Mouse (Mus musculus) midbrain, embryonic 11.5 days (tissue): ENCODE data around the gene Lrrn2. TPM values are rescaled to one million over a fixed set of nuclear protein-coding genes. Genes with fewer than 3 reads are reported as not detected.
A peak's percentile ranks its signal among the peaks of the same experiment; 100 is the strongest.

Source experiments
- ATAC-seq: fragments of 200-750 bp; cut with Nextera tagmentation; 2 replicates; pipeline ENCODE4 v1.8.0; 2017; ENCODE audit warnings: moderate TSS enrichment, moderate library complexity; ENCODE audit not compliant: low FRiP score
- DNase-seq: peaks from one replicate; pipeline ENCODE4 v3.0.0; 2015; ENCODE audit warnings: low spot score; ENCODE audit errors: missing footprints
- H3K27ac ChIP-seq: fragments of 300-500 bp; sonication (generic); 2 replicates; pipeline ENCODE4 v1.5.1; 2014; ENCODE audit warnings: low read depth, low read length
- H3K27me3 ChIP-seq: fragments of 300-500 bp; sonication (generic); 2 replicates; pipeline ENCODE4 v1.6.1; 2014; ENCODE audit warnings: mild to moderate bottlenecking, low read length, moderate library complexity, mixed read lengths; ENCODE audit not compliant: control insufficient read depth, insufficient read depth
- H3K36me3 ChIP-seq: fragments of 300-500 bp; sonication (generic); 2 replicates; pipeline ENCODE4 v1.6.1; 2014; ENCODE audit warnings: mild to moderate bottlenecking, low read length, moderate library complexity, mixed read lengths; ENCODE audit not compliant: control insufficient read depth, insufficient read depth
- H3K4me1 ChIP-seq: fragments of 300-500 bp; sonication (generic); 2 replicates; pipeline ENCODE4 v1.6.1; 2014; ENCODE audit warnings: low read length; ENCODE audit not compliant: control insufficient read depth, insufficient read depth
- H3K4me2 ChIP-seq: fragments of 300-500 bp; sonication (generic); 2 replicates; pipeline ENCODE4 v1.6.1; 2014; ENCODE audit warnings: mild to moderate bottlenecking, moderate library complexity
- H3K4me3 ChIP-seq: fragments of 300-500 bp; sonication (generic); 2 replicates; pipeline ENCODE4 v1.5.1; 2014; ENCODE audit warnings: low read depth, low read length
- H3K9ac ChIP-seq: fragments of 300-500 bp; sonication (generic); 2 replicates; pipeline ENCODE4 v1.6.1; 2014; ENCODE audit warnings: low read length
- H3K9me3 ChIP-seq: fragments of 300-500 bp; sonication (generic); 2 replicates; pipeline ENCODE4 v1.6.1; 2016; ENCODE audit warnings: low read length; ENCODE audit not compliant: control insufficient read depth
- WGBS: fragments of 180-500 bp; shearing (Covaris S2); extraction: QIAGEN DNeasy Blood & Tissue Kit; methylation state at CpG from one replicate; pipeline ENCODE4 v1.1.7; 2014; 5-methylcytosine and 5-hydroxymethylcytosine counted together
- polyA plus RNA-seq: library from polyadenylated mRNA; unstranded; fragments of >200 nt; fragmentation: Nextera tagmentation; extraction: Ambion mirVana; gene quantifications from 2 replicates; pipeline ENCODE4 v1.2.1, GENCODE M21; 2014

Gene Lrrn2
- polyA plus RNA-seq, 1 experiment from 2014 or later = 9.4 TPM

- ATAC-seq = no peak; the same call in 1 of the 2 replicates
- WGBS = 5% methylated on average over 8 of the region's 8 CpGs
Measured at GRCm38 (mm10) chr1:132879801-132880160, 292 bp upstream of the Lrrn2 start.

GRCm38 (mm10) chr1:132881041-132881761, 1.1 kb downstream of the Lrrn2 start:
- Histone ChIP-seq H3K4me2 (peak overlapping the region; percentile 91), H3K4me1 (peaks cover 18% of the 10 kb centered on the region), H3K27ac (peak overlapping the region; percentile 71; the same call in 1 of the 2 replicates), H3K36me3 (no peaks in the 10 kb centered on the region), H3K27me3 (peaks cover 6% of the 10 kb centered on the region), H3K4me3 (peak overlapping the region; percentile 71), H3K9me3 (no peaks in the 10 kb centered on the region), H3K9ac (peak overlapping the region; percentile 88)
- under 1% methylated on average over 28 of the region's 28 CpGs for WGBS
- DNase-seq (peak; percentile 96), ATAC-seq (peak; percentile 57)

More at GRCm38 (mm10) chr1:132879801-132880160, 292 bp upstream of the Lrrn2 start:
- H3K9ac ChIP-seq = peak overlapping the region; percentile 88
- H3K36me3 ChIP-seq = no peaks in the 10 kb centered on the region
- no peaks in the 10 kb centered on the region for H3K9me3 ChIP-seq
- peak; percentile 93 for DNase-seq
- peak overlapping the region; percentile 91 for H3K4me2 ChIP-seq
- peak overlapping the region; percentile 71 for H3K4me3 ChIP-seq
- peaks cover 6% of the 10 kb centered on the region for H3K27me3 ChIP-seq
- peak overlapping the region; percentile 71 for H3K27ac ChIP-seq
- H3K4me1 ChIP-seq = peaks cover 18% of the 10 kb centered on the region

- H3K27ac ChIP-seq = no peak overlapping the region
- H3K4me1 ChIP-seq = peaks cover 18% of the 10 kb centered on the region
- H3K9me3 ChIP-seq = no peaks in the 10 kb centered on the region
- H3K27me3 ChIP-seq = peaks cover 6% of the 10 kb centered on the region
- peak overlapping the region; percentile 71; the same call in 1 of the 2 replicates for H3K4me3 ChIP-seq
- peak overlapping the region; percentile 91 for H3K4me2 ChIP-seq
- no peaks in the 10 kb centered on the region for H3K36me3 ChIP-seq
- ATAC-seq = no peak
- WGBS = 39% methylated on average over 9 of the region's 9 CpGs
- peak overlapping the region; percentile 88; the same call in 1 of the 2 replicates for H3K9ac ChIP-seq
- peak; percentile 80 for DNase-seq
Measured at GRCm38 (mm10) chr1:132881836-132882235, 1.8 kb downstream of the Lrrn2 start.

- H3K27me3 ChIP-seq = no peaks in the 10 kb centered on the region
- no peak overlapping the region for H3K27ac ChIP-seq
Measured at GRCm38 (mm10) chr1:132885701-132886100, 5.6 kb downstream of the Lrrn2 start.

GRCm38 (mm10) chr1:132886626-132887025, 6.6 kb downstream of the Lrrn2 start:
- H3K4me1 ChIP-seq = peaks cover 5% of the 10 kb centered on the region
- no peak overlapping the region for H3K4me2 ChIP-seq
- H3K4me3 ChIP-seq = no peak overlapping the region
- DNase-seq (no peak), ATAC-seq (no peak)
- no peak overlapping the region for H3K27ac ChIP-seq
- H3K27me3 ChIP-seq = no peaks in the 10 kb centered on the region
- H3K9ac ChIP-seq = no peak overlapping the region
- no peaks in the 10 kb centered on the region for H3K36me3 ChIP-seq
- no peaks in the 10 kb centered on the region for H3K9me3 ChIP-seq
- 58% methylated on average over 4 of the region's 4 CpGs for WGBS

More at GRCm38 (mm10) chr1:132885701-132886100, 5.6 kb downstream of the Lrrn2 start:
- H3K9ac ChIP-seq = no peak overlapping the region
- H3K4me1 ChIP-seq = peaks cover 12% of the 10 kb centered on the region
- H3K4me3 ChIP-seq = no peak overlapping the region
- 53% methylated on average over 4 of the region's 4 CpGs for WGBS
- no peak overlapping the region for H3K4me2 ChIP-seq
- DNase-seq = no peak
- H3K36me3 ChIP-seq = no peaks in the 10 kb centered on the region
- ATAC-seq = no peak
- H3K9me3 ChIP-seq = no peaks in the 10 kb centered on the region

- DNase-seq = no peak
- H3K27ac ChIP-seq = no peak overlapping the region
- no peaks in the 10 kb centered on the region for H3K9me3 ChIP-seq
- no peak overlapping the region for H3K4me2 ChIP-seq
- ATAC-seq = no peak
- no peaks in the 10 kb centered on the region; the same call in 1 of the 2 replicates for H3K4me1 ChIP-seq
- WGBS = 79% methylated on average over 4 of the region's 4 CpGs
- no peaks in the 10 kb centered on the region for H3K27me3 ChIP-seq
- H3K36me3 ChIP-seq = no peaks in the 10 kb centered on the region
- no peak overlapping the region for H3K9ac ChIP-seq
- no peak overlapping the region for H3K4me3 ChIP-seq
Measured at GRCm38 (mm10) chr1:132888811-132889210, 8.7 kb downstream of the Lrrn2 start.

GRCm38 (mm10) chr1:132890161-132890794, 10.2 kb downstream of the Lrrn2 start:
- ATAC-seq (no peak), DNase-seq (no peak)
- H3K9me3 ChIP-seq = no peaks in the 10 kb centered on the region

GRCm38 (mm10) chr1:132892065-132892464, 12.0 kb downstream of the Lrrn2 start:
- H3K27me3 ChIP-seq = no peaks in the 10 kb centered on the region
- no peak overlapping the region for H3K4me3 ChIP-seq
- DNase-seq (no peak), ATAC-seq (no peak)
- H3K9me3 ChIP-seq = no peaks in the 10 kb centered on the region
- H3K4me2 ChIP-seq = no peak overlapping the region
- 92% methylated on average over 2 of the region's 2 CpGs for WGBS
- H3K36me3 ChIP-seq = no peaks in the 10 kb centered on the region
- H3K9ac ChIP-seq = no peak overlapping the region
- H3K4me1 ChIP-seq = no peaks in the 10 kb centered on the region
- no peak overlapping the region for H3K27ac ChIP-seq

More at GRCm38 (mm10) chr1:132890161-132890794, 10.2 kb downstream of the Lrrn2 start:
- Histone ChIP-seq H3K4me2 (no peak overlapping the region), H3K4me1 (no peaks in the 10 kb centered on the region; the same call in 1 of the 2 replicates), H3K4me3 (no peak overlapping the region), H3K9ac (no peak overlapping the region), H3K27ac (no peak overlapping the region), H3K27me3 (no peaks in the 10 kb centered on the region), H3K36me3 (no peaks in the 10 kb centered on the region)
- 73% methylated on average over 11 of the region's 11 CpGs for WGBS
